Mouse (Mus musculus) neutrophil, adult 5-6 weeks (primary cell): ENCODE measurements around the gene Mllt10. TPM values are rescaled to one million over a fixed set of nuclear protein-coding genes. Genes with fewer than 3 reads are reported as not detected.
"Not testable (repeated sequence)": the region's sequence is repeated elsewhere in the genome, so short reads cannot be mapped to it uniquely, and the experiment has no call there.

Experiments
- ATAC-seq: fragments of 151-379, 151-347 bp; 2 replicates; pipeline ENCODE4 v1.8.0; 2017; ENCODE audit warnings: mild to moderate bottlenecking, moderate TSS enrichment; ENCODE audit not compliant: insufficient number of reproducible peaks, poor library complexity, low FRiP score, severe bottlenecking; ENCODE audit errors: extremely low read depth
- total RNA-seq: library from RNA; stranded (forward); fragments of 200-1000 nt; gene quantifications from 2 replicates; pipeline ENCODE4 v1.2.3, GENCODE M21; 2017

The Mllt10 gene
- total RNA-seq, 1 experiment from 2014 or later = 84.6 TPM

GRCm38 (mm10) chr2:18064941-18065707 lies 10.1 kb downstream of the Mllt10 start:
- ATAC-seq = peak; percentile 16; the same call in 1 of the 2 replicates

GRCm38 (mm10) chr2:18065708-18066030 lies 10.6 kb downstream of the Mllt10 start:
- ATAC-seq = no peak

- no peak for ATAC-seq
Measured at GRCm38 (mm10) chr2:18066436-18066835, 11.4 kb downstream of the Mllt10 start.

- no peak for ATAC-seq
Measured at GRCm38 (mm10) chr2:18068071-18068796, 13.2 kb downstream of the Mllt10 start.

GRCm38 (mm10) chr2:18071947-18072346 lies 16.9 kb downstream of the Mllt10 start:
- ATAC-seq = no peak

- no peak for ATAC-seq
Measured at GRCm38 (mm10) chr2:18080182-18080860, 25.3 kb downstream of the Mllt10 start.

- not testable (repeated sequence) for ATAC-seq
Measured at GRCm38 (mm10) chr2:18087695-18088094, 32.7 kb downstream of the Mllt10 start.

- no peak for ATAC-seq
Measured at GRCm38 (mm10) chr2:18093858-18094257, 38.8 kb downstream of the Mllt10 start.

GRCm38 (mm10) chr2:18094319-18094718 lies 39.3 kb downstream of the Mllt10 start:
- ATAC-seq = no peak

- no peak for ATAC-seq
Measured at GRCm38 (mm10) chr2:18095804-18096203, 40.8 kb downstream of the Mllt10 start.

GRCm38 (mm10) chr2:18100914-18101313 lies 45.9 kb downstream of the Mllt10 start:
- ATAC-seq = no peak

GRCm38 (mm10) chr2:18107561-18107960 lies 52.5 kb downstream of the Mllt10 start:
- no peak for ATAC-seq

GRCm38 (mm10) chr2:18108214-18108613 lies 53.2 kb downstream of the Mllt10 start:
- ATAC-seq = no peak

- ATAC-seq = no peak
Measured at GRCm38 (mm10) chr2:18111411-18111810, 56.4 kb downstream of the Mllt10 start.

GRCm38 (mm10) chr2:18116432-18116831 lies 61.4 kb downstream of the Mllt10 start:
- no peak for ATAC-seq

GRCm38 (mm10) chr2:18138131-18138530 lies 83.1 kb downstream of the Mllt10 start:
- ATAC-seq = no peak

GRCm38 (mm10) chr2:18139646-18140045 lies 84.6 kb downstream of the Mllt10 start:
- no peak for ATAC-seq

GRCm38 (mm10) chr2:18156131-18156530 lies 101.1 kb downstream of the Mllt10 start:
- no peak for ATAC-seq

- no peak for ATAC-seq
Measured at GRCm38 (mm10) chr2:18159426-18159825, 104.4 kb downstream of the Mllt10 start.

GRCm38 (mm10) chr2:18160992-18161391 lies 106.0 kb downstream of the Mllt10 start:
- ATAC-seq = no peak
